Mouse (Mus musculus): Measurements from ENCODE around the gene Pla2g4b. TPM values are rescaled to one million over a fixed set of nuclear protein-coding genes. Genes with fewer than 3 reads are reported as not detected.
A peak's percentile ranks its signal among the peaks of the same experiment; 100 is the strongest.

Gene Pla2g4b
- total RNA-seq (2022): 1 to 10 TPM; 1.1 to 4.3 (median 2.1) TPM

- no peak for DNase-seq (ENCODE audit: low spot score in 2 of 2)
Observed at GRCm38 (mm10) chr2:120032726-120033467, at the start of gene Pla2g4b. Pla2g4b (plus strand) TSS chr2:120033417.

- DNase-seq (ENCODE audit: low spot score in 2 of 2): no peak
Observed at GRCm38 (mm10) chr2:119985871-119986270, 47.3 kb upstream of the Pla2g4b start.

GRCm38 (mm10) chr2:119986369-119986768, 46.8 kb upstream of the Pla2g4b start:
- DNase-seq (ENCODE audit: low spot score in 2 of 2): no peak

- DNase-seq (ENCODE audit: low spot score in 2 of 2): no peak
Observed at GRCm38 (mm10) chr2:119987441-119987840, 45.8 kb upstream of the Pla2g4b start.

GRCm38 (mm10) chr2:119988952-119989351, 44.3 kb upstream of the Pla2g4b start:
- no peak for DNase-seq (ENCODE audit: low spot score in 2 of 2)

GRCm38 (mm10) chr2:119990881-119991280, 42.3 kb upstream of the Pla2g4b start:
- no peak for DNase-seq (ENCODE audit: low spot score in 2 of 2)

GRCm38 (mm10) chr2:119992349-119992748, 40.9 kb upstream of the Pla2g4b start:
- DNase-seq (ENCODE audit: low spot score in 2 of 2): no peak

- DNase-seq (ENCODE audit: low spot score in 2 of 2): no peak
Observed at GRCm38 (mm10) chr2:119993515-119993914, 39.7 kb upstream of the Pla2g4b start.

GRCm38 (mm10) chr2:119994839-119995238, 38.4 kb upstream of the Pla2g4b start:
- no peak for DNase-seq (ENCODE audit: low spot score in 2 of 2)

- DNase-seq (ENCODE audit: low spot score in 2 of 2): no peak
Observed at GRCm38 (mm10) chr2:119995391-119996281, 37.6 kb upstream of the Pla2g4b start.

- DNase-seq (ENCODE audit: low spot score in 2 of 2): no peak
Observed at GRCm38 (mm10) chr2:119997354-119997753, 35.9 kb upstream of the Pla2g4b start.

GRCm38 (mm10) chr2:119999731-120000130, 33.5 kb upstream of the Pla2g4b start:
- DNase-seq (ENCODE audit: low spot score in 2 of 2): no peak

- DNase-seq (ENCODE audit: low spot score in 2 of 2): no peak
Observed at GRCm38 (mm10) chr2:120000882-120001584, 32.2 kb upstream of the Pla2g4b start.

- DNase-seq (ENCODE audit: low spot score in 2 of 2): no peak
Observed at GRCm38 (mm10) chr2:120001956-120002355, 31.3 kb upstream of the Pla2g4b start.

GRCm38 (mm10) chr2:120003970-120004369, 29.2 kb upstream of the Pla2g4b start:
- no peak for DNase-seq (ENCODE audit: low spot score in 2 of 2)

- no peak for DNase-seq (ENCODE audit: low spot score in 2 of 2)
Observed at GRCm38 (mm10) chr2:120006696-120007095, 26.5 kb upstream of the Pla2g4b start.

- no peak for DNase-seq (ENCODE audit: low spot score in 2 of 2)
Observed at GRCm38 (mm10) chr2:120007680-120008210, 25.5 kb upstream of the Pla2g4b start.

- no peak for DNase-seq (ENCODE audit: low spot score in 2 of 2)
Observed at GRCm38 (mm10) chr2:120008672-120009071, 24.5 kb upstream of the Pla2g4b start.

- peak in 1 of 2 experiments; percentile 42 for DNase-seq (ENCODE audit: low spot score in 2 of 2)
Observed at GRCm38 (mm10) chr2:120011462-120012200, 21.6 kb upstream of the Pla2g4b start.

- DNase-seq (ENCODE audit: low spot score in 2 of 2): no peak
Observed at GRCm38 (mm10) chr2:120012924-120013323, 20.3 kb upstream of the Pla2g4b start.
